Mouse (Mus musculus): ENCODE measurements at regions not wholly inside any gene's neighbourhood (a gene's known extent, or its start where the extent isn't known, plus 50 kb on each side); places are given as distances from the start of the nearest gene placed in this dataset.

DNA sequence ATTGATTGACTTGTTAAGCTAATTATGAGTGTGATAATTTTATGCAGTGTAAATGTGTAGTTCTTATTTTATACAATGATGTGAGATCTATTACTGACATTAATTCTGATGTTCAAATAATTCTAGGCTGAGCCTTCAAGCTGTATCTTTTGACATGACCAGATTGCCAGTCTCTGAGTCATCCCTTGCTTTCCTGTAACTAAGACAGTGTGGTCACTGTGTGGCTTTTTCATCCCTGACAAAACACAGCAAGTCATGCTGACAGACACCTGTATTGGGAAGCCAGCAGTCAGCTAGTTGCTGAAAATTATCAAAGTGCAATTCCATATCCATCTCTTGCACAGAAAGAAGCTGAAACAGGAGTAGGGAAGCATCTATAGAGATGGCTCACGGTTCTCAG is 54.4 kb upstream of the Eepd1 start:
- Histone ChIP-seq H3K27ac (no peak overlapping the region), H3K9me3 (replicated peaks) (no peaks in the 10 kb centered on the region), H3K27me3 (no peaks in the 10 kb centered on the region), H3K36me3 (no peaks in the 10 kb centered on the region), H3K4me3 (no peak overlapping the region), H3K9ac (no peak overlapping the region), H3K4me1 (no peaks in the 10 kb centered on the region), H3K4me2 (replicated peaks) (no peak overlapping the region)
- WGBS: 85% methylated on average over 1 of the region's 1 CpGs
- no peak for ATAC-seq (ENCODE audit: low FRiP score)

DNA sequence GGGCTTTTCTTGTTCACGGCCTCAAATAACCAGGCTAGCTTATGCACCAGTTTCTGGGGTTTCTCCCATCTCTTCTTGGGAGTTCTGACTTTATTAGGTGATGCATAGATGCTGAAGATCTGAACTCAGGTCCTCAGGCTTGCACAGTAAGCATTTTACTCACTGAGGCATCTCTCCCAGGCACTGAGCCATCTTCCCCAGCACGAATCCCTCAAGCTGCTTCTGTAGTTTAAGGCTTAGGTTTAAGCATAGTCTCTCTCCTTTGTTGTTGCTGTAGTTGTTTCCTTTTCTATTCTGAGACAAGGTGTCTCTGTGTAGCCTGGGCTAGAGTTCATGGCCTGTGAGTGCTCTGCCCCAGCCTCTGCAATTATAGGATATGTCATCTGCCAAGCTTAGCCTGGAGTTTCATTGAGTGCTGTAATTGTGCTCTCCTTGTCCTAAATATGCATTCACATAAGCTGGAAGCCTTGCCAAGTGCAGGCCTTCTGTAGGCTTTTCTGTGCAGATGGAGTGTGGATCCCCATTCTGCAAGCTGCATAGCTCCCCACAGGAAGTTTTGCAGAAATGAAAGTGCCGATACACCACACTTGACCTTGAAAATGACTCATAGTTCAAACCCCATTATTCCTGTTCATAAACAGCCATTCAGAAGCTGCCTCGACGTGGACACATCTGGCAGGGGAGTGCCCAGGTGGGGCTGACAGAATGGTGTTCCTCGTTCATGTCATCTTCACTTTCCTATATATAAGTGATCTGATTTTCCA is 51.7 kb upstream of the Eepd1 start:
- H3K9ac ChIP-seq: no peak overlapping the region
- H3K9me3 ChIP-seq (replicated peaks): no peaks in the 10 kb centered on the region
- no peak overlapping the region for H3K4me3 ChIP-seq
- H3K4me1 ChIP-seq: no peaks in the 10 kb centered on the region
- ATAC-seq (ENCODE audit: low FRiP score): no peak
- no peaks in the 10 kb centered on the region for H3K36me3 ChIP-seq
- 91% methylated on average over 6 of the region's 6 CpGs for WGBS
- no peak overlapping the region for H3K27ac ChIP-seq
- H3K27me3 ChIP-seq: no peaks in the 10 kb centered on the region
- H3K4me2 ChIP-seq (replicated peaks): no peak overlapping the region

All from hindbrain, embryonic 12.5 days (tissue).